ENCODE assay signal across 10 mouse cellular contexts in genomic region chr2:66784765-66785164, GRCm38 (mm10). TPM values are rescaled to one million over a fixed set of nuclear protein-coding genes. Genes with fewer than 3 reads are reported as not detected.
A peak's percentile ranks its signal among the peaks of the same experiment; 100 is the strongest.
DNase-seq lines count a peak whose midpoint lies in the region; ATAC-seq and TF ChIP-seq lines count a peak whose summit lies in the region.
"Had no signal": no experiment of that assay in that cellular context is flagged by ENCODE, and none has a peak within 500 bp of the region (broad histone marks: within the 10 kb centered on the region; RNA-seq: fewer than 3 reads in every experiment).

Gene Scn7a, minus strand, starts transcription at chr2:66784914.

- no peak within 1 kb of the TSS for H3K27ac ChIP-seq in hindbrain, postnatal 0 days
- H3K27ac ChIP-seq: liver, embryonic 13.5 days had no signal

- no peak for TF ChIP-seq CTCF in hindbrain, postnatal 0 days (IDR thresholded peaks at IDR 0.05; ENCODE audit: low read depth)

- peak; percentile 22 for DNase-seq in ovary, postnatal 36 days (ENCODE audit: low spot score)
- DNase-seq in ovary, postnatal 10 days (ENCODE audit: low spot score) = no peak
- peak; percentile 97 for DNase-seq in heart, adult 11 months
- peak; percentile 10 for DNase-seq in hindbrain, postnatal 0 days (ENCODE audit: low spot score)
- DNase-seq in retina, postnatal 1 day = peak; percentile 20
- no peak for DNase-seq in layer of hippocampus, adult 11-12 months (ENCODE audit: low spot score)
- no peak for DNase-seq in thymus, postnatal 0 days (ENCODE audit: low spot score)
- DNase-seq in right cerebral cortex, adult 2 months (ENCODE audit: low spot score in 2 of 2) = no peak
- DNase-seq: liver, embryonic 13.5 days; right cerebral cortex, postnatal 4 days had no signal

- 48% methylated on average over 6 of the region's 6 CpGs for WGBS in hindbrain, postnatal 0 days

- no peaks in the 10 kb centered on the region for H3K9me3 ChIP-seq in hindbrain, postnatal 0 days (ENCODE audit: low read length)
- H3K9me3 ChIP-seq: liver, embryonic 13.5 days had no signal

- no peak for ATAC-seq in hindbrain, postnatal 0 days

- no peak within 1 kb of the TSS for H3K4me3 ChIP-seq in hindbrain, postnatal 0 days (ENCODE audit: low read length)
- H3K4me3 ChIP-seq: liver, embryonic 13.5 days had no signal

- no peak within 1 kb of the TSS for H3K4me2 ChIP-seq in hindbrain, postnatal 0 days (ENCODE audit: low read depth, low read length)
- H3K4me2 ChIP-seq: liver, embryonic 13.5 days had no signal

- no peaks in the 10 kb centered on the region for H3K4me1 ChIP-seq in hindbrain, postnatal 0 days (ENCODE audit: insufficient read depth, low read length)
- H3K4me1 ChIP-seq: liver, embryonic 13.5 days had no signal

- no peaks in the 10 kb centered on the region for H3K27me3 ChIP-seq in hindbrain, postnatal 0 days (ENCODE audit: insufficient read depth, low read length)
- H3K27me3 ChIP-seq: liver, embryonic 13.5 days had no signal

- no peaks in the 10 kb centered on the region for H3K36me3 ChIP-seq in hindbrain, postnatal 0 days (ENCODE audit: insufficient read depth, low read length)
- H3K36me3 ChIP-seq: liver, embryonic 13.5 days had no signal

- H3K9ac ChIP-seq in hindbrain, postnatal 0 days (replicated peaks; ENCODE audit: low read length) = no peak within 1 kb of the TSS
- H3K9ac ChIP-seq: liver, embryonic 13.5 days had no signal

RNA-seq across cellular contexts. Expression of gene Scn7a, which starts in this region (rescaled TPM):
- total RNA-seq in hindbrain, postnatal 0 days (2014; rRNA removed) = 0.29 and 0.47 TPM in 2 replicates
- 0.31 and 0.33 TPM in 2 replicates for polyA plus RNA-seq in hindbrain, postnatal 0 days (2015; fragmentation: Nextera tagmentation; extraction: Ambion mirVana)
- 0.15 and 0.17 TPM in 2 replicates for polyA plus RNA-seq in thymus, postnatal 0 days (2015; fragmentation: Nextera tagmentation; extraction: Ambion mirVana)

Comparison
In these comparisons a context has a peak if more than half of its experiments do, and no peak if none do; other contexts are left out.
1. DNase-seq: peak in ovary, postnatal 36 days (single experiment), heart, adult 11 months (single experiment) and retina, postnatal 1 day (single experiment); none in ovary, postnatal 10 days (single experiment), layer of hippocampus, adult 11-12 months (single experiment), thymus, postnatal 0 days (single experiment) and right cerebral cortex, adult 2 months (0 of 2).
2. Peak in DNase-seq in hindbrain, postnatal 0 days; RNA of the gene not detected or under 1 TPM.